Mouse (Mus musculus) myocyte (in vitro differentiated cells): ENCODE data around the gene Ugt1a9.

Source experiments
- CEBPB ChIP-seq: IDR thresholded peaks from 2 replicates; pipeline ENCODE4 v1.6.1; 2011; ENCODE audit warnings: mild to moderate bottlenecking, moderate library complexity; ENCODE audit not compliant: poor library complexity, insufficient read depth, severe bottlenecking
- MAX ChIP-seq: IDR thresholded peaks from one replicate; pipeline ENCODE4 v1.6.1; 2011; ENCODE audit warnings: low read depth, mild to moderate bottlenecking, control low read depth
- POLR2A ChIP-seq: IDR thresholded peaks from one replicate; pipeline ENCODE4 v1.6.1; 2011; ENCODE audit warnings: low read depth, mild to moderate bottlenecking, control low read depth, moderate library complexity; ENCODE audit not compliant: insufficient read length
- TCF12 ChIP-seq: IDR thresholded peaks from one replicate; pipeline ENCODE4 v1.6.1; 2011; ENCODE audit warnings: mild to moderate bottlenecking, control low read depth; ENCODE audit not compliant: poor library complexity, insufficient read depth, severe bottlenecking

DNA sequence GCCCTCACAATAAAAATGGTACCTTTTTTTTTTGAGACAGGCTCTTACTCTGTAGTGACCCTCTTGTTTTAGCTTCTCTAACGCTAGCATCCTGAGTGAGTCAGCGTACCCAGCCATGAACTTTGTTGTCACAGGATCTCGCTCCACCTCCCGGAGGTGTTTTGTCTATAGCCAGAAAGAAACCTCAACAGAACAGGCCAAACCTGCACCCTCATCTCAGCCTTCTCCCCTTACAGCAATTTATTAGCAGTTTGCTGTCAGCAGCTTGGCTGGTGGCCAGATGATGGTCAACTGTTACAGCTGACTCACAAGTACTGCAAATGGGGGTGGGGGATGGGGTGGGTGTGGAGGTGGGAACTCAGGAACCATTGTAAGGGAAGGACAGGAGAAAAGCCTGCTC, 191.7 kb downstream of the Ugt1a9 start:
- TF ChIP-seq POLR2A (no peak), TCF12 (peak; percentile 27), CEBPB (no peak), MAX (no peak)
